Mouse (Mus musculus): Measurements from ENCODE around the gene Shc4.

The Shc4 gene

DNA sequence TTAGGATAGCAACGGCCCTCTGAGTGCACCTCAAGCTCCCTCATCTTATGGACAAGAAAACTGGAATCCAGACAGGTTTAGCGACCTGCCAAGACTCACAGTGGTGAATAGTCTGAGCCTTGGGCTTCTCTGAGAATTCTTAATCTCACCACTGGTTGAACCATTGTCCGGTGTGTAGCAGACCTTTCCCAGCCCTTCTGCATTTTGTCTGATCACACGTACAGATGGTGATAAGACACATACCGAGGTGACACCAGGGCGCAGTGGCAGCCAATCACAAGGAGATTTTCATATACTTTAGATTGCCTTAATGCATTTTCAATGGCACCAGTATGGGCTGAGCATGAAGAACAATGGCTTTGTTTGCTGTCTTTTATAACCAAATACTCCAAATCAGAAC, 95.5 kb downstream of the Shc4 start:
- DNase-seq = no peak

GRCm38 (mm10) chr2:125626536-125626935, 97.4 kb downstream of the Shc4 start:
- peak; percentile 82 to 84 for DNase-seq

DNA sequence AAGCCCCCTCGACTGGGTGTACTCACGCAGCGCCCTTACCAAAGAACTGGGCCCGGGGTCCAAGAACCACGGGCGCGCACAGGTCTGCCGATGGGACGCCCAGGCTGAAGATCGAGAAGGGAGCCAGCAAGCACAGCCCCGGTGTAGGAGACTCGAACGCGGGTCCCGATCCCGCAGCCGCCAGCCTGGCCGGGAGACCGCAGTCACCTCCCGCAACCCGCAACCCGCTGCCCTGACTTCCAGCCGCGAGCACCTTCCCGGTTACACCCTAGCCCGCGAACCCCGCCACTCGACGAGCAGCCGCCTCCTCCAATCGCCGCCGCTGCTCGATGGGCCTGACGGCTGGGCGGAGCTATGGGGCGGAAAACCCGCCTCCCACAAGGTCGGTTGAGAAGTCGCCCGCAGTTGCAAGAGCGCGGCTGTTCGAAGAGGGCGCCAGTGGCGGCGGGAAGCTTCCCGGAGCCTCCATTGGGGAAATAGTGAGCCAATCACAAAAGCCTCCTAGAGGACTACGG, 99.1 kb downstream of the Shc4 start, which contains the start of gene Cep152:
Gene Cep152, minus strand, starts transcription at position 277 of the 515 bp plus-strand sequence.
- DNase-seq = peak; percentile 98 to 99

DNA sequence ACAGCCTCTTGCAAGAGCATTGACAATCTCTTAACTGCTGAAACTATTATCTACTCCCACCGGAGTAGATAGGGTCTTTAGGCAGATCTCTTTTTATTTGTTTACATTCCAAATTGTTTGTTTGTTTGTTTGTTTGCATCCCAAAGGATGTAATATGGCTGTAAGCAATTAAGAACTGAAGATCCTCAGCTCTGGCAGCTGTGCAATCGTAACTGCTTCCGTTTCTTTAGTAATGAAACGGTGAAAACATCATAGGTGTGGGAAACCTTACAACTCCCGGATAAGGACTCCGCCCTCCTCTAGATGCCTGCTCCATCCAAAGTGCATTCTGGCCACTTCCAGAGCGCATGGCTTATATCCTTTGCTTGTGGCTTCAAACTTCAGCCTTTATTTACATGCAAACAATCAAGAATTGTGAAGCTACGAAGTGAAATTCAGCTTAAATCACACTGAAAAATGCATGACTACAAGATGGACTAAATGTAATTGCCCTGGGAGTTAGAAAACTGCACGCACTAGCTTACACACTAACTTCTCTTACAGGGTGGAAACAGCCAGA, 99.7 kb downstream of the Shc4 start:
- peak in 1 of 2 experiments; percentile 16 for DNase-seq

DNA sequence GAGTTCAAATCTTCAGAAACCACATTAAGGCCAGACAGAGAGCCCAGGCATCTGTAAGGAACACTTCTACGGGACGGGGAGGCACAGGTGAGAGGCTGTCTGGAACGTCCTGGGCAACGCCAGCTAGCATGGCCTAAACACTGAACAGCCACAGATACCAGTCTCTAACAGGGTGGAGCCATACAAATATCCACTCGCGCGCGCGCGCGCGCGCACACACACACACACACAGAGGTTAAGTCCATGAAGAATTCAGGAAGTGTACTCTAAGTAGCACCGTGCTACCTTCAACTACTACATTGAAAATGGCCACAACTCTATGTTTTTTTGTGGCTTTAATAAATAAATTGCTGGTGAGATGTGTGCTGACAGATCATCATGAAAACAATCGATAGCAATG, 100.7 kb downstream of the Shc4 start:
- DNase-seq = no peak

GRCm38 (mm10) chr2:125620213-125620907, 103.6 kb downstream of the Shc4 start:
- no peak for DNase-seq

DNA sequence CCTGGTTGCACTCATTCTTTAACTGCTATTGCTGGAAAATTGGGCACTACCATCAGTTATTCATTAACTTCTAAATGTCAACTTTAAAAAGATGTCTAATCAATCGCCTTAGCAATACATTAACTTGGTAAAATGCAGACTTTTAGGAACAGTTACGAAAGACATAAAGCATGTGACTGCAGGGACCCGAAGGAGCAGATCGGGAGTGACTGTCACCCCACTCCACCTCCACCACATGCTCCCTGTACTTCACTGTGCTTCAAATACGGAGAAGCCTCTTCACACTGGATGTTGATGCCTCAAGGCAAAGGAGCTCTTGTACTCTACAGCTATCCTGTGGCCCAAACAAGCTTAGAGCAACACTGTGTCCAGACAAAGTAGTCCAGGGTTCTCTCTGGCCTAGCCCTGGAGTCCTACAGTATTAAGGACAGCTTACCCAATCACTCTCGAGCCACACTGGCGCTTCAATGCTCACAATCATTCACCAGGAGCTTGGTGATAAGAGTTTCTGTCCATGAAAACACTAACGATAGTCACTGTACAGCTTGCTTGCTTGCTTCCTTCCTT, 108.0 kb downstream of the Shc4 start:
- no peak for DNase-seq

- no peak for DNase-seq
Observed at GRCm38 (mm10) chr2:125615440-125615839, 108.5 kb downstream of the Shc4 start.

GRCm38 (mm10) chr2:125606220-125606845, 117.6 kb downstream of the Shc4 start:
- DNase-seq = peak in 1 of 2 experiments; percentile 14

GRCm38 (mm10) chr2:125604646-125605045, 119.3 kb downstream of the Shc4 start:
- DNase-seq = peak; percentile 53 to 82

DNA sequence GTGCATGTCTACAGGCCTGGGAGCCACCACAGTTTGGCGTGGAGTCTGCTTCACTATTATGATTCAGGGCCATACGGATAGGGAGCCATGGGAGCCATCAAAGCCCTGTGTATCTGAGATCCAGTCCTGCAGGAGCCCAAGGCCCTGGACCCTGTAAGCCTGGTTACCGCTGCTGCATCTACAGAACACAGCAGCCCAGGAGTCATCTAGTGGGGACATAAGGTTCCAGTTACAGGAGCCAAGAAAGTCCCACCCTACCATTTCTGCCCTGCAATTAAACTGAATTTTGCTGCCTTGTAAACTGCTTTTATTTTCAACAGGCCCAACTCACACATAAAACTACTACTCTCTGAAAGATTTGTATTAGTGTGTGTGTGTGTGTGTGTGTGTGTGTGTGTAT, 121.0 kb downstream of the Shc4 start:
- no peak for DNase-seq

DNA sequence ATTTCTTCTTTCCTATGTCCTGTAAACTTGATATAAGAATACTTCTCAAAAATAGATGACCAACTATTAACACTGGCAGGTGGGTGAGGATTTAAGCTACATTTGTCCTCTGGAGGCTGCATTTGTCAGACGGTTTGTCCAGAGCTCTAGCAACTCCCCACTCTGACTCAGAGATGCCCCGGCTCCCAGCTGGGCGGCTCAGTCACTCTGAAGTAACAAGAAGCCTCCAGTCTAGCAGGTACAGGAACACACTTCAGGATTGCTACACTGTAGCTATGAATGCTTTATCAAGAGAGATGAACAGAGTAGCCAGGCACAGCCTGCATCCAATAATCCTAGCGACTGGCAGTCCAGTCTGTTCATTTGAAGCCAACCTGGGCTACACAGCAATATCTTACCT, 125.0 kb downstream of the Shc4 start:
- no peak for DNase-seq

- DNase-seq = peak in 1 of 2 experiments; percentile 7
Observed at GRCm38 (mm10) chr2:125598251-125598650, 125.7 kb downstream of the Shc4 start.

- no peak for DNase-seq
Observed at GRCm38 (mm10) chr2:125594786-125595185, 129.2 kb downstream of the Shc4 start.

GRCm38 (mm10) chr2:125594072-125594471, 129.9 kb downstream of the Shc4 start:
- DNase-seq = no peak

GRCm38 (mm10) chr2:125591895-125592294, 132.1 kb downstream of the Shc4 start:
- DNase-seq = no peak

DNA sequence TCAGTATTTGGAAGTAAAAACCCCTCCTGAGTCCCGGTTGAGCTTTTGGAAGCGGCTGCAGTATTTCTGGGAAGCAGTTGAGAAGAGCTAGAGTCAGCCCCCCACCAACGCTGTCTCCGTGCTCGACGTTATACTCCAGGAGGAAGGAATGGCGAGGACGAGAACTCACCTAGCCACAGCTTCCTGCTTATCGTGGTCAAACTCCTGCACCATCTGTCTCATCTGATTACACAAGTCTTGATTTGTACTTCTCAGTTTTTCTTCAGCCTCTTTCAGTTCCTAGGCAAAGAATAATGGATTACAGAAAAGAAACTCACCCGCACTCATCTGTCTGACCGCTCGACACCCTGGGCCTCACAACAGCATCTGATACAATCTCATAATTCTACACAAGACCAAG, 134.7 kb downstream of the Shc4 start:
- DNase-seq = no peak

- DNase-seq = no peak
Observed at GRCm38 (mm10) chr2:125581081-125581480, 142.9 kb downstream of the Shc4 start.

DNA sequence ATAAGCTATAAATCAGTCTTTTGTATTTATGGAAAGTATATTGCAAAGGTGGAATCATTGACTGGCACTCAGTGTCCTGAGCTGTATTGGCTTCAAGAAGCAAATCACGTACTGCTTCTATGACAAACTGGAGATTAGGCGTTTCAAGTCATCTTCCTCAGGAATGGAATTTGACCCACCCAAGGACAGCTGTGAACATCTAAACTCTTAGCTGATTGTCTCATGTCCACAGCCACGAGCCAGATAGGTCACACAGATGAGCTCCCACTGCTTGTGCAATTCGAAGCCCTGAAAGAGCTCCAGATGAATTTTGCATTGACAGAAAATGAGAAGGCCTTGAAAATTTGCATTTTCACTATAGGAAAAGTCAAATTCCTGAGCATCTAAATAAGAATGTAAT, 146.3 kb downstream of the Shc4 start:
- no peak for DNase-seq

Data from kidney, postnatal 36 days (tissue).